Mouse (Mus musculus): ENCODE data around the gene Pqlc2.

Pqlc2 gene

DNA sequence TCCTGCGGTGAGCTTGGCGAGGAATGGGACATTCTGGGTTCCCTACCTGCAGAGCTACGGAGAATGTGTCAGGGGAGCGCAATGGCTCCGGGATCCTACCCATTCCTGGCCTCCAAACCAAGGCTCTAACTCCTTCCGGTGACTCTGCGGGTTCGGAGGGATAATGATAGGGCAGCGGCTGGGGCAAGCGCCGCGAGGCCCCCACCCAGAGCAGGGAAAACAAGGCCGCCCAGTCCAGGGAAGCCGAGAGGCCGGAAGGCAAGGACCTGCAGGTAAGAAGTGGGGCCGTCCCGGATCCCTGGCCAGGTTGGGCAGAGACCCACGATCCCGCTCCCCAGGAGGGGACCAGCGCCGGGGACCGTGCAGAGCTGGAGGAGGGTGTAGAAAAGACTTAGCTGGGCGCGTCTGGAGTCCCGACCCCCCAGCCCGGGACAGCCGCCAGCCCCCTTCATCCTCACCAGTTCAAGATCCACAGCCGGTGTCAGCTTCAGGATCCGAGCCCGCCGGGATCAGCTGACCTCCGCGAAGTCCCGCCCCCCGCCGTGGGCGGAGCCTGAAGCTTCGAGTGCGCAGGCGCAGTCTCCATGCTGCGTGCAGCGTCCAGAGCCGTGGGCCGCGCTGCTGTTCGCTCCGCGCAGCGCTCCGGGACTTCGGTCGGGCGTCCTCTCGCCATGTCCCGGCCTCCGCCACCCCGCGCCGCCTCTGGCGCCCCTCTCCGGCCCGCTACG, at the start of gene Pqlc2, which contains the start of gene Akr7a5:
Pqlc2 (minus strand) TSS at position 538 of the 728 bp plus-strand sequence.
Akr7a5 (plus strand) TSS at position 574 of the 728 bp plus-strand sequence.
- peak; percentile 98 to 99 for DNase-seq (ENCODE audit: low spot score in 2 of 2)

- no peak for DNase-seq (ENCODE audit: low spot score in 2 of 2)
Observed at GRCm38 (mm10) chr4:139357211-139357610, 46.7 kb upstream of the Pqlc2 start.

DNA sequence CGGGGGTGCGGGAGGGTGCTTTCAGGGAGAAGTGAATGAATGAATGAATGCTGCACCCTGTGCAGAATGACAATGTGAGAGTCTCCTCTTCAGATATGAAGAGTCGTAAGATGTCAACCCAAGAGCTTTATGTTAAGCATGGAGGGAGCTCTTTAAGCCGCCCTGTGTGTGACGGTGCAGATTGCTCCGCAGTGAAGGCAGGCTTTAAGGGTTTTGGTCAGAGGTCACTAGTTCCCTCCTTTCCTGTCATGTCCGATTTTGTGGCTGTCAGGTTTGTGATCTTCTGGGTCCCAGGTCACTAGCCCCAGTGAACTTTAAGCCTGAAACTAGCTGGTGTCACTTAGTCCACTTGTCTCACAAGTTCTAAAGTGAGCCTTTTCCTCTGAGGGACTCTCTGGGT, 42.3 kb upstream of the Pqlc2 start:
- DNase-seq (ENCODE audit: low spot score in 2 of 2) = no peak

DNA sequence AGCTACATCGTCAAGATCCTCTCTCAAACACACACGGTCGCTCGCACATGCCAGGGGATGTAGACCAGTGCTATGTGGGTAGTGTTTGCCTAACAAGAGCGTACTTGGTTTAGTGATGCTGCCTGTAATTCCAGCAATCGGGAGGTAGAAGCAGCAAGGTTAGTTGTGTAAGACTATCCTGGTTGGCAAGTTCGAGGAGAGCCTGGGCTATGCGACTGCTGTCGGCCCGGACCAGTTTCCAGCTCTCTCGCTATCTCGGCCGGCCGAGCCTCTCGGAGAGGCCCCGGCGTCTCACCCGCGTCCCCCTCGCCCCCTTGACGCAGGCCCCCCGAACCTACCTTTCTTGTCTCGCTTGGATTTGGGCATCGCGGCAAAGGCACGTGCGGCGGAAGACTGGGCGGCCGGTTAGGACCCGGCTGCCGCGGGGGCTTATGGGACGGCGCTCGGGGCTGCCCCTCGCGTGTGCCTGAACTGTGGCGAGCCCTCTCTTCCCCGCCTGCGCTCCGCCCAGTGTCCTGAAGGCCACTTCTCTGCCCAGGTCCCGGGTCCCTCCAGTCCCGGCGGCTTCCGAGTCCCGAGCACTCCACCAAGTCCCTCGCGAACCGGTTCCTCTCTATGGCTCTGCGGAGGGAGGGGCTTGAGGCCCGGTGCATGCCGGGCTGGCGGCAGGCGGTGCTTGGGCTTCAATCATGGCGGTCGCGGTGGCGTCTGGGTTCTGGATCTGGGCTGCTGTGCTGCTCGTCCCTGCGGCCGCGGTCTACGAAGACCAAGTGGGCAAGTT, 41.6 kb upstream of the Pqlc2 start, which contains the start of the genes Mrto4, Emc1 and Ubr4:
Mrto4 (minus strand) TSS at position 646 of the 781 bp plus-strand sequence.
Emc1 (plus strand) TSS at position 657 of the 781 bp plus-strand sequence.
Ubr4 (plus strand) TSS at position 679 of the 781 bp plus-strand sequence.
- peak; percentile 55 to 80 for DNase-seq (ENCODE audit: low spot score in 2 of 2)

- DNase-seq (ENCODE audit: low spot score in 2 of 2) = no peak
Observed at GRCm38 (mm10) chr4:139345416-139346019, 35.0 kb upstream of the Pqlc2 start.

- peak in 1 of 2 experiments; percentile 34 for DNase-seq (ENCODE audit: low spot score in 2 of 2)
Observed at GRCm38 (mm10) chr4:139343718-139344117, 33.2 kb upstream of the Pqlc2 start.

- DNase-seq (ENCODE audit: low spot score in 2 of 2) = no peak
Observed at GRCm38 (mm10) chr4:139341556-139342233, 31.2 kb upstream of the Pqlc2 start.

DNA sequence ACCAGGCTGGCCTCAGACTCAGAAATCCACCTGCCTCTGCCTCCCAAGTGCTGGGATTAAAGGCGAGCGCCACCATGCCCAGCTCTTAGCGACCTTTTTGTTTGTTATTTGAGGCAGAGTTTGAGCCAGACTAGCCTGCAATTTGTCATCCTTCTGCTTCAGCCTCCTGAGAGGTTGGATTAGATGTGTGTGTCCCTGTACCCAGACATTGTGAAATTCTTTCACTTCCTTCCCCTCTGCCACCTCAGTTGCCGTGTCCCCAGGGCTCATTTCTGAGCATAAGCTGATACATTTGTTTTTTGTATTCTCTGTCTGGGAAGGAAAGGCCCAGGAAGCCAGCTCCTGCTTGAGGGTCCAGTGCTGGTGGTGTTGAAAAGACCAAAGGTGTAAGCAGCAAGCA, 30.3 kb upstream of the Pqlc2 start:
- DNase-seq (ENCODE audit: low spot score in 2 of 2) = no peak

DNA sequence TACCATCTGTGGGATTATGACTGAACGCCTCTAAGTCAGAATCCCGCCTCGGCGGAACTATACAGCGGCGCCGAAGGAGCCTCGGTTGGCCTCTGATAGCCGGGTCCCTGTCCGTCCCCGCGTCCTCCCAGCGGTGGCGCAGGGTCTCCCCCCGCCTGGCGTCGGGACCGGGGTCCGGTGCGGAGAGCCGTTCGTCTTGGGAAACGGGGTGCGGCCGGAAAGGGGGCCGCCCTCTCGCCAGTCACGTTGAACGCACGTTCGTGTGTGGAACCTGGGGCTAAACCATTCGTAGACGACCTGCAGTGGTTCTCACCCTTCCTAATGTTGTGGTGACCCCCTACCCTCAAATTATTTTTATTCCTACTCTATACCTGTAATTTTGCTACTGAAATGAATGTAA, 27.6 kb upstream of the Pqlc2 start:
- DNase-seq (ENCODE audit: low spot score in 2 of 2) = no peak

DNA sequence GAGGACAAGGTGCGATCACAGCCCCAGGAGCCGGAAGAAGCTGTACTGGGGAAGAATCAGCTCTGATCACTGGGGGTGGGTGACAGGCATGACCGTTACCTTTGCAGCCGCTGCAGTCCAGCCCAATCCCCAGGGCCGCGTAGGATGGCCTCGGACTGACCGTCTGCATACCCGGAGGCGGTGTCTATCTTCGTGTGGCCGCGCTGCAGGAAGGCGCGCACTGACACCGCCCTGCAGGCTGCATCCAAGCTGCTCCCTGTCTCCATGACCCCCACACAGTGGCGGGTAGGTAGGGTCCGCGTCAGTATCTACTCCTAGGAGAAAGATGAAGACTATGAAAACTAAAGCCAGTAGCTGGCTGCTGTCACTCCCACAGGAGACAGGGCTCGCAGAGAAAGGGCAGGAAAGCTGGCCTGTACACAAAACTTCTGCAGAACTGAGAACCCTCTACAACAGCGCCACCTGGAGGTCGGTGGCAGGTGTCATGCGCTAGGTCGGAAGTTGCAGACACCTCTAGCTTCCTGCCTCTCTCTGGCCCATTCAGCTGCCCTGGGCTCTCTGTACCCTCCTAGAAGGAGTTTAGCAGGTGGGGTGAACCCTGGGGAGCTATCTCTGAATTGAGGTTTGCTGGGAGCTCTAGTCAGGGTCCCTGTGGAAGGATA, 26.4 kb upstream of the Pqlc2 start:
- DNase-seq (ENCODE audit: low spot score in 2 of 2) = peak; percentile 41 to 72

DNA sequence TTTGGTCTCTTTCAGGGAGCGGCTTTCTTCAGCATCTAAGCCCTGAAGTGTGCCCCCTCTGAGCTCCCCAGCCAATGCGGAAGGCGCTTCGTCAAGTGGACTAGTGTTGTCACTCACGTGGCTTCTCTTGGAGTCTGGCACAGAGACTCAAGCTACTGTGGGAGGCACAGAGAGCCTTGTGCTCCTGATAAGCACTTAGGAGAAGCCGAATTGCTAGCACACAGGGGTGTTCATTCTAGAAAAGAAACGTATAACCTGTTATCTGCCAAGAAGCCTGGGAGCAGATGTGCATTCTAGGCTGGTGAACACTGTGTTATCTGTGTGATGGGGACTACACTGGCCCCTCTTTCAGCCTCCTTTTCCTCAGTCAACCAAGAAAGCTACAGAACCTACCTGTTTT, 25.0 kb upstream of the Pqlc2 start:
- DNase-seq (ENCODE audit: low spot score in 2 of 2) = no peak

DNA sequence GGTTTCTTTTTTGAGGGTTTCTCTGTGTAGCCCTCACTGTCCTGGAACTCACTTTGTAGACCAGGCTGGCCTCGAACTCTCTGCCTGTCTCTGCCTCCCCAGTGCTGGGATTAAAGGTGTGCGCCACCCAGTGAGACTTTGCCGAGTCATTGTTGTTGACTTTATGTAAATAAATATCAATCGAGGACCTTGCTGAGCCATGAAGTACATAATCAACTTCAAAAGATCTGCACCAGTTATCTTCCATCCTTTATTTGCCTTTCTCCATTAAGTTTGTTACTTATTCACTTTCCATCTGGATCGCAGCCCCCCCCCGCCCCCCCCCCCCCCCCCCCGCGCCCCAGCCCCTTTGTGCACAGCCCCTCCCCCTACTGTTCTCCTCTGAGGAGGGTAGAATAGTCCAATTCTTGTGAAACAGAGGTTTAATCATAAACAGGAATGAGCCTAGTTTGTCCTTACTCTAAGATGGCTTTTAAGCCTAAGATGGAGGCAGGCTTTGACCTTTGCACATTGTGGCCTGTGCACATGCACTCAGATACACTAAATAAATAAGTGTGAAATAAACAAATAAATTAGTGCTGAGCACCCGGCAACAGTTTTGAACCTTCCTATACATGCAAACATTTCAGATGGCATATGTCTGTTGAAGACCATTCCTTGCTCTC, 24.3 kb upstream of the Pqlc2 start:
- no peak for DNase-seq (ENCODE audit: low spot score in 2 of 2)

GRCm38 (mm10) chr4:139330605-139331004, 20.1 kb upstream of the Pqlc2 start:
- DNase-seq (ENCODE audit: low spot score in 2 of 2) = peak in 1 of 2 experiments; percentile 31

- no peak for DNase-seq (ENCODE audit: low spot score in 2 of 2)
Observed at GRCm38 (mm10) chr4:139319740-139320139, 9.2 kb upstream of the Pqlc2 start.

GRCm38 (mm10) chr4:139318449-139318848, 7.9 kb upstream of the Pqlc2 start:
- no peak for DNase-seq (ENCODE audit: low spot score in 2 of 2)

DNA sequence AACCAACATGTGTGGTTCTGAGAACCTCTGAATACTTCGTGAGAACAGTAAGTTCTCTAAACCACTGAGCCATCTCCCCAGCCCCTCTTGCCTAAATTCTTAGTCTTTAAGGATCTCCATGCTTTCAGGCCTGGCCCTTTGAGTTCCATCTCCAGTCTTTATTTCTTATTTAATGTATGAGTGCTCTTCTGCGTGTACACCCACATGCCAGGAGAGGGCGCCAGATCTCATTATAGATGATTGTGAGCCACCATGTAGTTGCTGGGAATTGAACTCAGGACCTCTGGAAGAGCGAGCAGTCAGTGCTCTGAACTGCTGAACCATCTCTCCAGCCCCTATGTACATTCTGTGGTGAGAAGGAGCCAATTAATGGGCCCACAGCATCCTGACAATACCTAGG, 2.1 kb upstream of the Pqlc2 start:
- DNase-seq (ENCODE audit: low spot score in 2 of 2) = no peak

DNA sequence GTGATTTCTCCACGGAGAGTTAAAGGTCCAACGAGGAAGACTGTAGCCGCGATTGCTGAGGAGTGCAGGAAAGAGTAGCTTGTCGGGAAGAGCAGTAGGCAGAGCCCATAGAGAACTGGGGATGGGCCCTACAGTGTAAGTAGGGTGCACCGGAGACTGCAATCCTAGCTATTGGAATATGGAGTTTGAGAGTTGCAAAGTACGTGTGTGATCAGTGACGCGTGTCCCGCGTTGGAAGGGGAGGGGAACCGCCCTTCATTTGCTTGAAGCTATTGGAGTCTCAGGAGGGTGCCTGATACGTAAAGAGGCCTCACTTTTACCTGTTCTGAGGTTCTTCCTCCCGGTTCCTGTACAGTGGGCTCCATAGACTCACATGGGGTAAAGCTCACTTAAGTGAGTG, 1.2 kb upstream of the Pqlc2 start:
- DNase-seq (ENCODE audit: low spot score in 2 of 2) = no peak

DNA sequence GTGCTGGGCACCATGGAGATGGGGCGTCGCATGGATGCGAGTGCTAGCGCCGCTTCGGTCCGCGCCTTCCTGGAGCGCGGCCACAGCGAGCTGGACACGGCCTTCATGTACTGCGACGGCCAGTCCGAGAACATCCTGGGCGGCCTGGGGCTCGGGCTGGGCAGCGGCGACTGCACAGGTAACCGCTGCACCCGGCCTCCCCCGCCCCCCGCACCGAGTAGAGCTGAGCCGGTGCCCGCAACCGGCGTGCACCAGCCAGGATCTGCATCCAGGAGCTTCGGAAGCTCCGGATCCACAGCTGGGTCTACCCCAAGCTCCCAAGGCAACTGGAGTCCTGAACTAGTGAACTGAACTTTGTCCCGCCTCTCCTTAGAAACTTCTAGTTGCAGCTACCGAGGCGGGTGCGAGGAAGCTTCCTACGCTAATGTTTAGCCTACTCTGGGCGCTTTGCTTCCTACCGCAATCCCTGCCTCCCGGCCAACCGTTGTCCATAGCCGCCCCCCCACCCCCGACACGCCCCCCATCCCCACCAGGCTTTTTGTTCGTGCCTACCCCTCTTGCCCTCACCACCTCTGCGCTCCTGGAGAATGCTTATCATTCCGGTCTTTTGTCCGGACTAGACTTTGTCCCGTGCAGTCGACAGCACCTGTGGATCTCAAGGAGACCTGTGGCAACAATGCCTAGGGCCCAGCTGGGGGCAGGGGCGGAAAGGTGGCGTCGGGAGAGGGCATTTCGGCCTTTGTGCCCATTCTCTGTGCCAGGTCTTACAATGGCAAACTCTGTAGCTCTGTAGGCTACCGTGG, 592 bp upstream of the Pqlc2 start:
- no peak for DNase-seq (ENCODE audit: low spot score in 2 of 2)

DNA sequence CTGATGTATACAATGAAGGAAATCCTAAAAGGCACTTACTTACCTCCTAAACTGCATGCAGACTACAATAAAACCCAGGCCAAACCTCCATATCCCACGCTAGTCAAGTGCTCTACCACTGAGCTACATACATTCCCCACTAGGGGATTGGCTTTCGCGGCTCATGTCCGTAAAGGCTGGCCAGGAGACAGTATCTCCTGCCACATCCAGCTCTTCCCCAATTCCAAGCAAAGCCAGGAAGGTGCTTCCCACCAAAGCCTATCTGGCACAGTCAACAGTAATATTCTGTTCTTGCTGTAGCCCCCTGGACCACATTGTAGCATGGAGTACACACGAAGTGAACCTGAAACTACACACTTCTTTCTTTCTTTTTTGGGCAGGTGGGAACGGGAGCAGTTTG, 857 bp downstream of the Pqlc2 start:
- DNase-seq (ENCODE audit: low spot score in 2 of 2) = no peak

GRCm38 (mm10) chr4:139307916-139308315, 2.6 kb downstream of the Pqlc2 start:
- no peak for DNase-seq (ENCODE audit: low spot score in 2 of 2)

Data from cerebellum, postnatal 4 days (tissue).